Mouse (Mus musculus): ENCODE data around the gene Prkrip1. TPM values are rescaled to one million over a fixed set of nuclear protein-coding genes. Genes with fewer than 3 reads are reported as not detected.
"Not testable (repeated sequence)": the region's sequence is repeated elsewhere in the genome, so short reads cannot be mapped to it uniquely, and the experiment has no call there.

The Prkrip1 gene
- polyA plus RNA-seq, 1 experiment from 2014 or later = 57.5 TPM

DNA sequence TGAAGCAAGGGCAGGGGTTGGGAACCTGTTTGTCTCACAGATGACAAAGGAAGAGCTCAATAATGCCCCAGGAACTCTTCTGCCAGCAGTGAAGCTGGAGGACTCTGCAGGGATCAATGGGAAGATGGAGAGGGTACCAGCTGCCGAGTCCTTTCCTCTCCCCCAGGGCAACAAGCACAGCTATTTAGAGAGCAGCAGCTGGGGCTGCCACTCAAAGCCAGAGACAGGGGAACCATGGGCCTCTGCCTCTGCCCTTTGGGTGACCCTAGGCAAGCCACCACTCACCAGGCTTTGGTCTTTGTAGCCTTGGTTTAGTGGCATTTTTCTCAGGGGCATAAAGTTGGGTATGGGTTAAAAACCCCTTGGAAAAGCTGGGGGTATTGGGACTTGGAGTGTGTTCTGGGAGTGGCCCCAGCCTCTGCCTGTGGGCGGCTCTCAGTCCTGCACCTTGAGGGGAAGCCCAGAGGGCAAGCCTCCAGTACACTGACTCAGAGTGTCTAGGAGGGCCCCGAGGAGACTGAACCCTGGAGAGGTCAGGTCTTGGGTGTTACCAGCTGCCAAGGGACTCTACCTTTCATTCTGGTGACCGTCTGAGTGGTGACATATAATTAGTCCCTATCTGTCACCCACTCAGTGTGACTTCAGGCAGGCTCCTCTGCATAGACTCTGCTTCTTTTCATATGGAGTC is 31.7 kb upstream of the Prkrip1 start:
- WGBS = 52% methylated on average over 4 of the region's 4 CpGs
- Histone ChIP-seq H3K9me3 (no peaks in the 10 kb centered on the region), H3K27ac (no peak overlapping the region), H3K27me3 (peaks cover 6% of the 10 kb centered on the region; the same call in 1 of the 2 replicates), H3K4me2 (no peak overlapping the region), H3K4me3 (no peak overlapping the region), H3K9ac (no peak overlapping the region), H3K4me1 (no peaks in the 10 kb centered on the region), H3K36me3 (peaks cover 35% of the 10 kb centered on the region)
- no peak for ATAC-seq (ENCODE audit: insufficient number of reproducible peaks, insufficient read depth, low FRiP score, low TSS enrichment, low read depth)

DNA sequence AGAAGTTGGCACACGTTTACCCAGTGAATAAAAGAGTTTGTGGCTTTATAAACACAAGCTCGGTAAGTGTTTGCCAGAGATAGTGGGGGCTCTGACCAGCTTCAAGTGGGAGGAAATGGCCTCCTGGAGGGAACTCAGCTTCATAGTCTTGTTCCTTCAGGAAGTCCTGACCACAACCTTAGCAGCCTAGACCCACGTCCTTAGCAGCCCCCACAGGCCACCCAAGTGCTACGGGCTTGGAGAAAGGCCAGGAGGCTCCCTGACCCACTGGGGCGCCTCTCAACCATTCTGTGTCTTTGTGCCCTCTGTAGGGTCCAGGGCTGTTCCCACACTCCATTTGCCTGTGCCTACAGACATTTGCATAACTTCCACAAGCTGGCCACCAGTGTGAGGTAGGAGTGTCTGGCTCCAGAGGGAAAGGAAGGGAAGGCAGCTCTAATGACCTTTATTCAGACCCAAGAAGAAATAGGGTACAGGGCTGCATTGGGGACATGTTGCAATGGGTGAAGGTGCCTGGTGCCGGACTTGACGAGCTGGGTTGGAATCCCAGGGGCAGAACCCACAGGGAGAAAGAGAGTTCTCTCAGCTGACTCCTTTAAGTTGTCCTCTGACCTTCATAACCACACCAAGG is 27.6 kb upstream of the Prkrip1 start:
- Histone ChIP-seq H3K4me1 (no peaks in the 10 kb centered on the region), H3K4me2 (no peak overlapping the region), H3K36me3 (peaks cover 66% of the 10 kb centered on the region), H3K9ac (no peak overlapping the region), H3K9me3 (no peaks in the 10 kb centered on the region), H3K27ac (no peak overlapping the region), H3K27me3 (peaks cover under 1% of the 10 kb centered on the region; the same call in 1 of the 2 replicates), H3K4me3 (no peak overlapping the region)
- 85% methylated on average over 7 of the region's 7 CpGs for WGBS
- ATAC-seq (ENCODE audit: insufficient number of reproducible peaks, insufficient read depth, low FRiP score, low TSS enrichment, low read depth) = no peak

GRCm38 (mm10) chr5:136218585-136218984 is 19.8 kb upstream of the Prkrip1 start:
- Histone ChIP-seq H3K36me3 (peaks cover 39% of the 10 kb centered on the region), H3K4me3 (no peak overlapping the region), H3K27me3 (no peaks in the 10 kb centered on the region), H3K9me3 (0 out of 2 replicates have a peak, but pooled peaks cover 4% of the 10 kb centered on the region), H3K9ac (no peak overlapping the region), H3K4me2 (no peak overlapping the region), H3K27ac (no peak overlapping the region), H3K4me1 (no peaks in the 10 kb centered on the region)
- 82% methylated on average over 12 of the region's 12 CpGs for WGBS
- ATAC-seq (ENCODE audit: insufficient number of reproducible peaks, insufficient read depth, low FRiP score, low TSS enrichment, low read depth) = no peak

GRCm38 (mm10) chr5:136217932-136218381 is 19.2 kb upstream of the Prkrip1 start:
- WGBS = 69% methylated on average over 4 of the region's 4 CpGs
- Histone ChIP-seq H3K27me3 (no peaks in the 10 kb centered on the region), H3K9ac (no peak overlapping the region), H3K9me3 (0 out of 2 replicates have a peak, but pooled peaks cover 4% of the 10 kb centered on the region), H3K36me3 (peaks cover 32% of the 10 kb centered on the region), H3K4me1 (no peaks in the 10 kb centered on the region), H3K4me3 (no peak overlapping the region), H3K27ac (no peak overlapping the region), H3K4me2 (no peak overlapping the region)
- no peak for ATAC-seq (ENCODE audit: insufficient number of reproducible peaks, insufficient read depth, low FRiP score, low TSS enrichment, low read depth)

GRCm38 (mm10) chr5:136217004-136217665 is 18.4 kb upstream of the Prkrip1 start:
- WGBS = 83% methylated on average over 18 of the region's 18 CpGs
- H3K4me3 ChIP-seq = no peak overlapping the region
- H3K4me1 ChIP-seq = no peaks in the 10 kb centered on the region
- H3K27ac ChIP-seq = no peak overlapping the region
- H3K9me3 ChIP-seq = 0 out of 2 replicates have a peak, but pooled peaks cover 4% of the 10 kb centered on the region
- no peak for ATAC-seq (ENCODE audit: insufficient number of reproducible peaks, insufficient read depth, low FRiP score, low TSS enrichment, low read depth)
- H3K9ac ChIP-seq = no peak overlapping the region
- H3K36me3 ChIP-seq = peaks cover 28% of the 10 kb centered on the region
- H3K4me2 ChIP-seq = no peak overlapping the region
- no peaks in the 10 kb centered on the region for H3K27me3 ChIP-seq

- Histone ChIP-seq H3K9ac (no peak overlapping the region), H3K27ac (no peak overlapping the region), H3K27me3 (no peaks in the 10 kb centered on the region), H3K36me3 (peaks cover 18% of the 10 kb centered on the region), H3K4me2 (no peak overlapping the region), H3K4me1 (no peaks in the 10 kb centered on the region), H3K4me3 (no peak overlapping the region), H3K9me3 (0 out of 2 replicates have a peak, but pooled peaks cover 4% of the 10 kb centered on the region)
- WGBS = 82% methylated on average over 5 of the region's 5 CpGs
- no peak for ATAC-seq (ENCODE audit: insufficient number of reproducible peaks, insufficient read depth, low FRiP score, low TSS enrichment, low read depth)
Observed at GRCm38 (mm10) chr5:136215958-136216357, 17.2 kb upstream of the Prkrip1 start.

DNA sequence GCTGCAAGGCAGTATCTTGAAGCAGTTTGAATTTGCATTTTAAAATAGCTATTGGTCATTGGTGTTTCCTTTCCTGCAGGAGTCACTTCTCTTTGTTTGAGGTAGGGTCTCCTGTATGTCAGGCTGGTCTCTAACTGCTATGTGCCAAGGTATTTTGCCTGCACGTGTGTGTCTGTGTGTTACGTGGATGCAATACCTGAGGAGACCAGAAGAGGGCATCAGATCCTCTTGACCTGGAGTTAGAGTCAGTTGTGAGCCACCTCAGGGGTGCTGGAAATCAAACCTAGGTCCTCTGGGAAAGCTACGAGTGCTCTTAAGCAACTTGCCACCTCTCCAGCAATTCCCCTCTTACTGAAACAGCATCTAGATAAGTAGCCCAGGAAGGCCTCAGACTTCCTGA is 16.4 kb upstream of the Prkrip1 start:
- ATAC-seq (ENCODE audit: insufficient number of reproducible peaks, insufficient read depth, low FRiP score, low TSS enrichment, low read depth) = no peak
- Histone ChIP-seq H3K27me3 (no peaks in the 10 kb centered on the region), H3K4me2 (no peak overlapping the region), H3K27ac (no peak overlapping the region), H3K9me3 (0 out of 2 replicates have a peak, but pooled peaks cover 4% of the 10 kb centered on the region), H3K9ac (no peak overlapping the region), H3K4me3 (no peak overlapping the region), H3K36me3 (peaks cover 17% of the 10 kb centered on the region), H3K4me1 (no peaks in the 10 kb centered on the region)
- 89% methylated on average over 3 of the region's 3 CpGs for WGBS

DNA sequence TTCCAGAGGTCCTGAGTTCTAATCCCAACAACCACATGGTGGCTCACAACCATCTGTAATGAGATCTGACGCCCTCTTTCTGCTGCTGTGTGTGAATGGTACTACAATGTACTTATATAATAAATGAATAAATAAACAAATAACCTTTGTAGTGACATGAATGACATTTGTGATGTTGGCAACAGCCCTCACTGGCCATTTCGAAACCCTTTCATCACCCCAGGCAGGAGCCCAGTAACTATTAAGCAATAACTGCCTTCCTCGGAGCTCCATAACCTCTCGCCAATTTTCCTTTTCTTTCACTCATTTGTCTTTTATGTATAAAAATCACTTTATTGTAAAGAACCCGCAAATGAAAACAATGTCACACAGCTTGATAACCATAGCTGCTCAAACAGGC is 15.0 kb upstream of the Prkrip1 start:
- no peak for ATAC-seq (ENCODE audit: insufficient number of reproducible peaks, insufficient read depth, low FRiP score, low TSS enrichment, low read depth)
- H3K9me3 ChIP-seq = 0 out of 2 replicates have a peak, but pooled peaks cover 4% of the 10 kb centered on the region
- peaks cover 6% of the 10 kb centered on the region for H3K36me3 ChIP-seq
- H3K4me1 ChIP-seq = no peaks in the 10 kb centered on the region
- no peaks in the 10 kb centered on the region for H3K27me3 ChIP-seq
- no peak overlapping the region for H3K9ac ChIP-seq
- no peak overlapping the region for H3K4me3 ChIP-seq
- H3K4me2 ChIP-seq = no peak overlapping the region
- WGBS = 81% methylated on average over 5 of the region's 5 CpGs
- H3K27ac ChIP-seq = no peak overlapping the region

DNA sequence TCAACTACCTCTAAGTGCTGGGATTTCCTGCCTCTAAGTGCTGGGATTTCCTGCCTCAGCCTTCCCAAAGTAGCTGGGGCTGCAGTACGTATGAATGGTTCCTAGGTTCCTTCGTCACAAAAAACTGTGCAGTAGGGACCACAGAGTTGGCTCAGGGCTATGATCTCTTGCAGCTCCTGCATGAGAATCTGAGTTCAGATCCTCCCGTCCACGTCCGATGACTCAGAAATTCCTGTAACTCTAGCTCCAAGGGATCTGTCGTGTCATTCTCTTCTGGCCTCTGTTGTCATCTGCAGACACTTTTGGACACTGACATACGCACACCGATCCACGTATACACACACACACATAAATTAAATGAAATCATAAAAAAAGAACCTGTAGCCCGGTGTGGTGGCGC is 14.0 kb upstream of the Prkrip1 start:
- no peaks in the 10 kb centered on the region for H3K36me3 ChIP-seq
- ATAC-seq (ENCODE audit: insufficient number of reproducible peaks, insufficient read depth, low FRiP score, low TSS enrichment, low read depth) = no peak
- H3K9me3 ChIP-seq = 0 out of 2 replicates have a peak, but pooled peaks cover 4% of the 10 kb centered on the region
- 94% methylated on average over 11 of the region's 11 CpGs for WGBS
- no peak overlapping the region for H3K4me3 ChIP-seq
- H3K4me2 ChIP-seq = no peak overlapping the region
- no peaks in the 10 kb centered on the region for H3K4me1 ChIP-seq
- no peak overlapping the region for H3K9ac ChIP-seq
- H3K27me3 ChIP-seq = no peaks in the 10 kb centered on the region
- no peak overlapping the region for H3K27ac ChIP-seq

- H3K9ac ChIP-seq; H3K4me3 ChIP-seq; H3K36me3 ChIP-seq; H3K27ac ChIP-seq; H3K4me1 ChIP-seq; H3K27me3 ChIP-seq; H3K9me3 ChIP-seq; ATAC-seq (ENCODE audit: insufficient number of reproducible peaks, insufficient read depth, low FRiP score, low TSS enrichment, low read depth); H3K4me2 ChIP-seq: not testable (repeated sequence)
- WGBS = 90% methylated on average over 14 of the region's 14 CpGs
Observed at GRCm38 (mm10) chr5:136211341-136212102, 12.8 kb upstream of the Prkrip1 start.

DNA sequence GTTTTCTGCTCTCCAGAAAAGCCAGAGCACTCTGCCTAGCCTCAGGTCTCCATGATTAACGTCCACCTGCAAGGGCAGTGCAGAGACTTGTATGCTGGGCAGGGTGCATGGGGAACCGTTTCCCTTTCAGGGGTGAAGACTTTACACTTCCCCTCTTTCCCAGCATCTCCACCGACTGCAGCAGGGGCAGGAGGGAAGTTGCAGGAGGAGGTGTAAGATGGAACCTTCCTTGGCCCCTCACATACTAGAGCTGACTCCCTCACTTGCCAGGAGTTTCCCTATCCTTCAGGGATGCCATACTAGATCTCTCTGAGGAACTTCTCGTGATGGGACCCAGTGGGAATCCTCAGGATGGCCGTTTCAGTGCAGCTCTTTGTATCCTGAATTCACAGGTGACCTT is 11.8 kb upstream of the Prkrip1 start:
- no peak for ATAC-seq (ENCODE audit: insufficient number of reproducible peaks, insufficient read depth, low FRiP score, low TSS enrichment, low read depth)
- WGBS = 71% methylated on average over 5 of the region's 5 CpGs
- no peak overlapping the region for H3K9ac ChIP-seq

More for the DNA sequence above, 11.8 kb upstream of the Prkrip1 start:
- no peak overlapping the region for H3K4me2 ChIP-seq
- no peak overlapping the region for H3K27ac ChIP-seq
- no peaks in the 10 kb centered on the region for H3K36me3 ChIP-seq
- H3K4me1 ChIP-seq = no peaks in the 10 kb centered on the region
- no peaks in the 10 kb centered on the region for H3K27me3 ChIP-seq
- 0 out of 2 replicates have a peak, but pooled peaks cover 4% of the 10 kb centered on the region for H3K9me3 ChIP-seq
- no peak overlapping the region for H3K4me3 ChIP-seq
